Mouse (Mus musculus) heart, postnatal 0 days (tissue): Measurements from ENCODE around the gene Ralgps2.

Experiments used
- CTCF ChIP-seq: IDR thresholded peaks from 2 replicates; pipeline ENCODE4 v1.5.1; 2016; ENCODE audit warnings: antibody characterized with exemption, control low read depth, low read depth
- EP300 ChIP-seq: IDR thresholded peaks from 2 replicates; pipeline ENCODE4 v1.6.1; 2016; ENCODE audit warnings: antibody characterized with exemption, low read depth

DNA sequence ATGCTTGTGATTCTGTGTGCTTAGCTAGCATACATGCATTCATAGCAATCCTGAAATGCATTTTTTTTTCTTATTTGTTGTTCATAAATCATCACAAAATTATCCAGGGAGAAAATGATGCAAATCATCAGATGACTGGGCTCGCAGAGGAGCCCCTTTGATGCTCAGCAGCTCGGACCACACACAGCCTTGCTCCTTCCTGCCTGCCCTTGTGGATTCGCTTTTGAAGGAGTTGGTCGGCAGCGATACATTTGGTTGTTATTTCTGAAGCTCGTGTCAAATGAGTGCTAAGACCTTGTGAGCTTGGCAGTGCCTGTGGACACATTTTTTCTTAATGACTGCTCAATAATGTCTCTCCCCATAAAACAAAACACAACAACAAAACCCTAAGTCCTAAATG is 31.2 kb upstream of the Ralgps2 start:
- TF ChIP-seq CTCF: no peak
- no peak for TF ChIP-seq EP300
